Mouse (Mus musculus) heart, adult 11 months (tissue): Measurements from ENCODE around the gene Olfr1395.

Experiments
- DNase-seq: peaks from one replicate; pipeline ENCODE4 v3.0.0; 2022

Gene Olfr1395

DNA sequence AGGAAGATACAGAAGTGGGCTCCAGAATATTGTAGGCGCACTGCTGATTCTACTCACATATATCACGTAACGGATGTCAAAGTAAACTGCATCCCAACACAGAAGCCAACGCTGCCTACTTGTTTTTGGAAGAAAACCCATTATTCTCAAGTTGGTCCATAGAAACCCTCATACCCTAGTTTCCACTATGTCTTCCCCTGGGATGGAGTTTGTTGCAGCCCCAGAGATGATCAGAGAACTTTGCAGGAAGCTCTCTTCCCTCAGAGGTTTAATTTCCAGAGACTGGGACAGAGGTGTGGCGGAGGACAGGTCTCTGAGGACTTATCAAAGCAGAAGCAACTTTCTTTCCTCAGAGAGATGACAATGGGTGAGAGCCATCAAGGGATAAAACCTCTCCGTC is at the start of gene Olfr1395:
TSS of gene Olfr1395 (plus strand) at position 301 of the 400 bp plus-strand sequence.
- no peak for DNase-seq

DNA sequence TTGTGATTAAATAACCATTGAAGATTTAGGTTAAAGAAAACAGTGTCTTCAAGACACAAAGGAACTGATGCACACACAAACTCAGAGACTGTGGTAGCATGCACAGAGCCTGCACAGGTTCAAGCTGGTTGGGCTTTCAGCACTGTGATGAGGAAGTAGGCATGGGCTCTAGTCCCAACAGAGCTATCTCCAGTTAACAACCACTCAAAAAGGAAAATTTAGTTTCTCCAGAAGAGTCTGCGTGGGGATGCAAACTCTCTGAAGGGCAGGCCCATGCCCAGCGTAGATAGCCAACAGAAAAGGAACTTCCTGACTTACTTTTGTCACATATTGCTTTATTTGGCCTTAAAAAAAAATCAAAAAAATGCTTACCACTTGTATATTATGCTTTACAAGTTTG is 49.3 kb upstream of the Olfr1395 start:
- peak; percentile 76 for DNase-seq

DNA sequence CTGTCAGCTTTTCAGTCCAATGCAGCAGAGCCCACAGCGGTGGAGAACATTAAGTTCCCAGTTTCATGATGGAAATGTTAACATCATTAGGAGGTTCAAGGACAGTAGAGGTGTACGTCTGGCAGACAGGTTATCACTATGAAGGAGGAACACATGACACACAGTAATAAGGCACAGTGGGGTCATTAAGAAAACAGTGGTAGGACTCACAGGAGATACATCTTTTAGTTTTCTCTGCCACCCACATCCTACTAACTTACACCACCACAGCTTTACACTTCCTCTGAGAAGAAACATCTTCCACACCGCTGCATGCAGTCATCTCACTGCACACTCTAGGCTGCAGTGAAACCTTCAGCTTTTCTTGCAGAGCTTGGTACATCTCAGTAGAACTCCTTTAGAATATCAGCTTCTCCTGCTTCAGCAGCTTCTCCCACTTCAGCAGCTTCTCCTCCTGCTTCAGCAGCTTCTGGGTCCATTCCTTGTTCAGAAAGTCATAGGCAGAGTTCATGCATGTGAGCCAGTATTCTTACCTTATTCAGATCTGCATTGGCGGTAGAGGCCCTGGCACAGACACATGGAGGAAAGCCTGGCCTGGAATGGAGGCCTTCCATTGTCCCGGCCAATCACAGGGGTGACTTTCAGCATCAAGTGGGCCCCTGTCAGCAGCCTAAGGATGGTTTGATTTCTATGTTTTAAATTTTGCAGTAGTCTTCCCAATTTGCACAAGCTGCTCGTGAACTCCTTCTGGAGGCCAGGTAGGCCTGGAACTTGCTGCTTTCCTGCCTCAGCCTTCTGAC is 48.0 kb upstream of the Olfr1395 start:
- peak; percentile 86 for DNase-seq

DNA sequence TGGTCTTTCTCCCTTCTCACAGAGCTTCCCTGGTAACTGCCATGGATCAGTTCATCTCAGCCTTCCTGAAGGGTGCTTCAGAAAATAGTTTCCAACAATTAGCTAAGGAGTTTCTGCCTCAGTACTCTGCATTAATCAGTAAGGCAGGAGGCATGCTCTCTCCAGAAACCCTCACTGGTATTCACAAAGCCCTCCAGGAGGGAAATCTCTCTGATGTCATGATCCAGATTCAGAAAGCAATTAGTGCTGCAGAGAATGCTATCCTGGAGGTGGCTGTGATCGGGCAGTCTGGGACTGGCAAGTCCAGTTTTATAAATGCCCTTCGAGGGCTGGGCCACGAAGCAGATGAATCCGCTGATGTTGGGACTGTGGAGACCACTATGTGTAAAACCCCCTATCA is 46.7 kb upstream of the Olfr1395 start:
- DNase-seq: peak; percentile 81

DNA sequence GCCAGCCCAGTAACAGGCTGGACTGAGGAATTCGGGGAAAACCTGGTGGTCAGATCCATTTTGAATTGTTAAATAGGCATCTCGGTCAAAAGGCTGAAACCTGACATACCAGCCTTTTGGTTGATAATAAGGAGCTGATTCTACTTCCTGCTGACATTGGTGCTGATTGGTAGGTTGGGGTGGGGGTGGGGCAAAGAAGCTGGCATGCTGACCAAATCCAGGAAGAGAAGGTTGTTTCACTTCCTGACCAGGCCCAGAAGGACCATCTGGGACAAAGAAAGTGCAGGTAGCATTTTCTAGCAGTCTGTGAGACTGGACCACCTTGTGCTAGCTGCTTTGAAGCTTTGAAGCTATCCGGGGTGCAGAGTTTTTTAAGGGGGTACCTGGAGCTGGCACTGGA is 41.7 kb upstream of the Olfr1395 start:
- peak; percentile 81 for DNase-seq

DNA sequence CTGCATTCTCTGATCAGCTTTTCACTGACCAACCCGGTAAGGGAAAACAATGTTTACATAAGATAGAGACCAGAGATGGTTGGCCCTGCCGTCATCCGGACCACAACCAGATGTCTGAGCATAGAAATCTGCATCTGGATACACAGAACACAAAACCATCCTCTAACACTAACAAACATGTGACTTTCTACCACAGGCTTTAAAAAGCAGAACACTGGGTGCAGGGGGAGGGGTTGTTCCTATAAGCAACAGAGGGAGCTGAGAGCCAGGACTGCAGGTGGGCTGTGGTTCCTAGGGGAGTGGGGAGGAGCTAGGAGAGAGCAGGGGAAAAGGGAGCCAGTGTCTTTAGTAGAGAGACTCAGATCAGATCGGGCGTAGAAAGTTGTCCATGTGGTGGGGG is 40.6 kb upstream of the Olfr1395 start:
- peak; percentile 79 for DNase-seq

- DNase-seq: peak; percentile 96
Measured at GRCm38 (mm10) chr11:49103047-49103693, 38.9 kb upstream of the Olfr1395 start.

- DNase-seq: peak; percentile 74
Measured at GRCm38 (mm10) chr11:49105752-49106151, 36.3 kb upstream of the Olfr1395 start.

DNA sequence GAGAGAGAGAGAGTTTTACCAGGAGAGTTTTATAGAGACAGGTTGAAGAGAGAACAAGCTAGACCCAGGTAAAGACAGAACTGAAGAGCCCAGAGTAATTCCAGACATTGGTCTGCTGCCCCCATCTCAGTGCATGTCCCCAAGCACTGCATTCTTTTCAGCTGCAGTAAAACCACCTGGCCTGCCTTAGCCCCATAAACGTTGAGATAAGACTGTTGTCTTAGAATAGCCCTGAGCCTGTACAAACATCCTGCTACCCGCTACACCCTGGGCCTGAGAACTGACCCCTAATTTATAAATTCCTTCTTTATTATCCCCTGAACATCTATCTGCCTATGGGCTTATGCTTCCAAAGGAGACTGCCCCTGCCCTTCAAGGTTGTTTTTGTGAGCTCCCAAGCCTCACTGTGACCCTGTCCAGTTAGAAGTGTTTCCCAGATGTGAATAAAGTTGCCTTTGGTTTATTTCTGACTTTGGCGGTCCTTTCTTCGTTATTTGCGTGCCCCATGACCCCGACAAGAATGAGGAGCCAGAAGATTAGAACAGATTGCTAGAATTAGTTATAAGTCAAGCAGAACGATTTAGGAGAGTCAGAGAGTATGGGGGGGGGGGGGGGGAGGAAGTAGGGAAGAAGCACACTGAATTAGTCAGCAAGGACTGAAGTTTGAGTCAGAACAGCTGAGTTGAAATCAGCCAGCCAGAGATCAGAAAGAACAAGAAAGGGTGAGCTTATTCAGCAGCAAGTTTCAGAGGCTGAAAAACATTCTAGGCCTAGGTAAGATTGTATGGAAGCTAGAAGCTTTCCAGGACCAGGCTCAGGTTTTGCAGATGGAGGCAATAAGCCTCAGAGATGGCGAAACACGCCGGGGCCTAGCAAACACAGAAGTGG is 34.2 kb upstream of the Olfr1395 start:
- DNase-seq: peak; percentile 85

- DNase-seq: peak; percentile 74
Measured at GRCm38 (mm10) chr11:49108833-49109232, 33.2 kb upstream of the Olfr1395 start.

DNA sequence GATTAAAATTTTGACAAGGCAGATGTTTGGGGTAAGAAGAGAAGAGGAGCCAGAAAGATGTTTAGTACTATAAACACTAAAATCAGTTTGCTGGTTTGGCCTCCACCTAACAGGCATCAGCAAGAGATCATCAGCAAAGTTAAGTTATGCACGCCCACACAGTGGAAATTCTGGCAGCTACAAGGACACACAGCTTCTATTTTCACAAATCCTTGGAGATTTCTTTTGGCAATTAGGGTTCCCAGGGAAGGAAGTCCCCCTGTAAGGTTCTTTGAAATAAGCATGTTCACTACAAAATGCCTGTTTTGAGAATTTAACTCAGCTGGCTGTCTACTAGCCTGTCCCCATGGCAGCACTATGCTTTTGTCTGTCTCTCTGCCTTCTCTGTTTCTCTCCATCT is 31.1 kb upstream of the Olfr1395 start:
- peak; percentile 85 for DNase-seq

- DNase-seq: peak; percentile 86
Measured at GRCm38 (mm10) chr11:49112624-49113219, 29.4 kb upstream of the Olfr1395 start.

GRCm38 (mm10) chr11:49114158-49114557 is 27.9 kb upstream of the Olfr1395 start:
- DNase-seq: peak; percentile 84

- no peak for DNase-seq
Measured at GRCm38 (mm10) chr11:49114774-49115173, 27.3 kb upstream of the Olfr1395 start, which contains the start of gene Olfr1396. Gene Olfr1396 (minus strand): TSS chr11:49114874.

DNA sequence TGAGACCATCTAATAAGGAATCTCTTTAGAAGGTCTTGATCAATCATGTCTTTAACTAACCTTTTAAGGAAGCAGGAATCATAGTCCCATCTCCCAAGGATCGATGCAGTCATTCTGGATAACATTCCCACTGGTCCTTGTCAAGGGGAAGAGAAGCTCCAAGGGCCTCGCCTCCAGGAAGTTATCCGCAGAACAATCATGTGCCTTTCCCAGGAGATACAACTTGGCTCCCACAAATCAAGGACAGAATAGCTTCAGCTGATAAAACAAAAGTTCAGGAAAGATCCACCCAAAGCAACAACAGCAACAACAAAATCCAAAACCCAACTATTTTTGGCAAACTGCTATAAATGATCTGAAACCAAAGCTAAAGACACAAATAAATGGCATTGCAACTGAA is 22.4 kb upstream of the Olfr1395 start:
- peak; percentile 94 for DNase-seq

GRCm38 (mm10) chr11:49124169-49124568 is 17.9 kb upstream of the Olfr1395 start:
- no peak for DNase-seq

DNA sequence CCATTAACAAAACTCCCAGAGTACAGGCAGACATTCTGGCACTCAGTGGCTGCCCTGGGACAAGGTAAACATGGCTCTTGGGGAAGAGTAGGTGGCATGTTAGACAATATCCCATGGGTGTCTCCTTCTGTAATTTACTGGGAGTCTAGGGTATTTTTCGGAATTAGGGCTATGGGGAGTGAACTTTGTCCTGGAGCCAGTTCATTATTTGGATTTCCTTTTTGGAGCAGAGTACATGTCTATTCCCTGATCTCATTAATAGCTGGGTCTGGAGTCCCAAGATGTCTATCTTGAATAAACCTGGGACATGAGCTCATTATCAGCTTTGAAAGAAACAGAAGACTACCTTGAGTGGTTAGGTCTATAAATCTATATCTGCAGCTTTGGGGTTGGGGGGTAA is 12.0 kb downstream of the Olfr1395 start, which contains the start of gene Olfr1394:
TSS of gene Olfr1394 (plus strand) at position 301 of the 400 bp plus-strand sequence.
- DNase-seq: no peak

- no peak for DNase-seq
Measured at GRCm38 (mm10) chr11:49156821-49157814, 15.0 kb downstream of the Olfr1395 start.

- DNase-seq: peak; percentile 76
Measured at GRCm38 (mm10) chr11:49168839-49169611, 27.0 kb downstream of the Olfr1395 start.

DNA sequence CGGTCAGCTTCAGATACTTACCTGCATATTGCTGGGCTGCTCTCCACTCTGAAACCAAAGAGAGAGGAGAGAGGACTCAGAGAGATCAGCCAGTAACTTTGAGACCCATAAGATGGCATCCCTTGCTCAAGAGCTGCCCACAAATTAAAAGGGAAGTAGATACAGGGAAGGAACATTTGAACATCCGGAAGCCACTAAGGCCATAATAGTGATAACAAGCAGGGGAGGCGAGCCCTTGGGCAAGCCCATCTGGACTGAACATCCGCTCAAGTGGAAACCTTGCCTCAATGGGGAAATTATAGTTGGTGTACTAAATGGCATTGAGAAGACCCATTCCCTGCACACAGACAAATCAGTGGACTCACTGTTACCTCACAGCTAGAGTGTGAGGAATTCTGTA is 28.5 kb downstream of the Olfr1395 start:
- DNase-seq: peak; percentile 76

GRCm38 (mm10) chr11:49175345-49175744 is 33.3 kb downstream of the Olfr1395 start:
- DNase-seq: peak; percentile 87
